Mouse (Mus musculus): Measurements from ENCODE around the gene Cdk11b. TPM values are rescaled to one million over a fixed set of nuclear protein-coding genes. Genes with fewer than 3 reads are reported as not detected.

Gene Cdk11b
- total and polyA plus RNA-seq, 2 experiments from 2014 or later, result 15.3 to 36.8 TPM

DNA sequence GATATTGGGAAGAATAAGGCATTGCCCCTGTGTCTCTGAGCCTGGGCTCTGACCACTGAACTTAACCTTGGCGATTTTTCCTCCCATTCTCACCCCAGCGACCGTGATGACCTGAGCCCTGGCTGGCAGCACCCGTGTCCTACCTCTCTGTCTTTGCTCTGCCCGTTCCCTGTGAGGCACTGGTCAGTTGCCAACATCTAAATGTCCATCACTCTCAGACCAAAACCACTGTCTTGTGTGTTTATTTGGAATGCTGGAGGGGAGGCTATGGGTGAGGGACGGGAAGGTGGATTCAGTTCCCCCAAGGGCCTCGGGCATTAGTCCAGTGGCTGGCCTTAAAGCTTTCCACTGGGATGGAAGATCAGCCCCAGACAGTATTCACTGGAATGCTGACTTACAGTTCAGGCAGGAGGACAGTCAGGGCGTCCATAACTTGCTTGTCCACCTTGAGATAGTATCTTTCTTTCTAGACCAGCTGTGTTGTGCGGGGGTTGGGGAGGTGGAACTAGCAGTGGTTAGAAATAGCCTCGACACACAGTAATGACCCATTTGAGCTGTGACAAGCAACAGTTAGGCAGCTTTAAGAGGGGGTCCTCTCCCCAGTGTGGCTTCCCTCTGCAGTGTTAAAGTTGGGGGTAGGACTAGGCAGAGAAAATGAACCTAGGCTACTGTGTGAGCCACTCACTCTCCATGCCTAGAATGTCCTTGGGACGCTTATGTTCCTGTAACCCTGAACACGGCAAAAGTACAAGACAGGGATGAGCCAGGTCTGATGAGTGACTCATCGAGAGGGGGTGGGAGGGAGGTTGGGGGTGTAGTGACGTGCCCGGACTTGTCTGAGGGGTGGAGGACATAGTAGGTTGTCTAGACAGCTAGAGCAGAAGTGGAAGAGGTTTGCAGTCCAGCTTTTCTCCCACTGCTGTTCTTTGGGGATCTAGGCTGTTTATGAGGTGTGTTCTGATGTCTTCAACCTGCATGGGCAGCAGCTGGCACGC lies 71.9 kb downstream of the Cdk11b start:
- peaks cover 17% of the 10 kb centered on the region; the same call in 1 of the 2 replicates for H3K27me3 ChIP-seq (ENCODE audit: control insufficient read depth, insufficient read depth, low read length)
- H3K4me2 ChIP-seq (ENCODE audit: low read depth, low read length), result no peak overlapping the region
- no peak overlapping the region for H3K9ac ChIP-seq (replicated peaks; ENCODE audit: low read depth, low read length)
- ATAC-seq (ENCODE audit: insufficient read depth, low read depth) (no peak), DNase-seq (ENCODE audit: low spot score) (no peak)
- H3K4me3 ChIP-seq (ENCODE audit: low read depth, low read length), result no peak overlapping the region
- 0 out of 2 replicates have a peak, but pooled peaks cover 6% of the 10 kb centered on the region for H3K4me1 ChIP-seq (ENCODE audit: control insufficient read depth, insufficient read depth)
- no peaks in the 10 kb centered on the region for H3K9me3 ChIP-seq (replicated peaks; ENCODE audit: control insufficient read depth, low read length)
- WGBS, result 63% methylated on average over 16 of the region's 16 CpGs
- TF ChIP-seq CTCF (IDR thresholded peaks at IDR 0.05; ENCODE audit: low read depth), result no peak
- TF ChIP-seq EP300 (IDR thresholded peaks at IDR 0.05; ENCODE audit: low read depth), result no peak
- H3K36me3 ChIP-seq (replicated peaks; ENCODE audit: control insufficient read depth, insufficient read depth, low read length), result no peaks in the 10 kb centered on the region
- H3K27ac ChIP-seq (ENCODE audit: low read depth), result no peak overlapping the region

Other genes starting within 250 kb of the Cdk11b start
- 0.15 TPM in 1 of 2 replicates, not detected in the other for gene Gabrd, start 226.7 kb upstream of the Cdk11b start, total RNA-seq (2014; rRNA removed; ENCODE audit: low replicate concordance)
- not detected in 2 replicates for gene Gabrd, start 226.7 kb upstream of the Cdk11b start, polyA plus RNA-seq (2015; fragmentation: Nextera tagmentation; extraction: Ambion mirVana)
- 1.1 TPM in 2 replicates for gene Cfap74, start 215.7 kb upstream of the Cdk11b start, total RNA-seq (2014; rRNA removed; ENCODE audit: low replicate concordance)
- 0.29 and 0.36 TPM in 2 replicates for gene Cfap74, start 215.7 kb upstream of the Cdk11b start, polyA plus RNA-seq (2015; fragmentation: Nextera tagmentation; extraction: Ambion mirVana)
- gene Tmem52, start 155.7 kb upstream of the Cdk11b start, total RNA-seq (2014; rRNA removed; ENCODE audit: low replicate concordance), result not detected in 2 replicates
- 0.12 TPM in 1 of 2 replicates, not detected in the other for gene Tmem52, start 155.7 kb upstream of the Cdk11b start, polyA plus RNA-seq (2015; fragmentation: Nextera tagmentation; extraction: Ambion mirVana)
- gene Gnb1, start 133.5 kb upstream of the Cdk11b start, total RNA-seq (2014; rRNA removed; ENCODE audit: low replicate concordance), result 158 and 184 TPM in 2 replicates
- 249 and 255 TPM in 2 replicates for gene Gnb1, start 133.5 kb upstream of the Cdk11b start, polyA plus RNA-seq (2015; fragmentation: Nextera tagmentation; extraction: Ambion mirVana)
- 48.0 and 52.7 TPM in 2 replicates for gene Nadk, start 62.5 kb upstream of the Cdk11b start, total RNA-seq (2014; rRNA removed; ENCODE audit: low replicate concordance)
- 36.0 and 37.4 TPM in 2 replicates for gene Nadk, start 62.5 kb upstream of the Cdk11b start, polyA plus RNA-seq (2015; fragmentation: Nextera tagmentation; extraction: Ambion mirVana)
- 11.8 and 14.4 TPM in 2 replicates for gene Slc35e2, start 23.4 kb upstream of the Cdk11b start, total RNA-seq (2014; rRNA removed; ENCODE audit: low replicate concordance)
- gene Slc35e2, start 23.4 kb upstream of the Cdk11b start, polyA plus RNA-seq (2015; fragmentation: Nextera tagmentation; extraction: Ambion mirVana), result 3.6 and 4.4 TPM in 2 replicates
- gene Gm10563, start 20.6 kb downstream of the Cdk11b start, total RNA-seq (2014; rRNA removed; ENCODE audit: low replicate concordance), result not detected in 2 replicates
- gene Gm10563, start 20.6 kb downstream of the Cdk11b start, polyA plus RNA-seq (2015; fragmentation: Nextera tagmentation; extraction: Ambion mirVana), result not detected in 2 replicates
- 66.6 and 76.6 TPM in 2 replicates for gene Mmp23, start 28.5 kb downstream of the Cdk11b start, total RNA-seq (2014; rRNA removed; ENCODE audit: low replicate concordance)
- gene Mmp23, start 28.5 kb downstream of the Cdk11b start, polyA plus RNA-seq (2015; fragmentation: Nextera tagmentation; extraction: Ambion mirVana), result 49.8 and 49.9 TPM in 2 replicates
- gene Mib2, start 44.3 kb downstream of the Cdk11b start, total RNA-seq (2014; rRNA removed; ENCODE audit: low replicate concordance), result 27.3 and 30.4 TPM in 2 replicates
- 9.9 and 12.1 TPM in 2 replicates for gene Mib2, start 44.3 kb downstream of the Cdk11b start, polyA plus RNA-seq (2015; fragmentation: Nextera tagmentation; extraction: Ambion mirVana)
- gene Fndc10, start 69.5 kb downstream of the Cdk11b start, total RNA-seq (2014; rRNA removed; ENCODE audit: low replicate concordance), result 4.1 and 9.7 TPM in 2 replicates
- 1.8 and 2.1 TPM in 2 replicates for gene Fndc10, start 69.5 kb downstream of the Cdk11b start, polyA plus RNA-seq (2015; fragmentation: Nextera tagmentation; extraction: Ambion mirVana)
- gene Ssu72, start 79.9 kb downstream of the Cdk11b start, total RNA-seq (2014; rRNA removed; ENCODE audit: low replicate concordance), result 83.6 and 95.7 TPM in 2 replicates
- gene Ssu72, start 79.9 kb downstream of the Cdk11b start, polyA plus RNA-seq (2015; fragmentation: Nextera tagmentation; extraction: Ambion mirVana), result 106 TPM in 2 replicates
- 0.57 and 1.7 TPM in 2 replicates for gene Tmem240, start 109.9 kb downstream of the Cdk11b start, total RNA-seq (2014; rRNA removed; ENCODE audit: low replicate concordance)
- 0.41 and 0.48 TPM in 2 replicates for gene Tmem240, start 109.9 kb downstream of the Cdk11b start, polyA plus RNA-seq (2015; fragmentation: Nextera tagmentation; extraction: Ambion mirVana)
- gene Atad3a, start 136.2 kb downstream of the Cdk11b start, total RNA-seq (2014; rRNA removed; ENCODE audit: low replicate concordance), result 123 and 128 TPM in 2 replicates
- gene Atad3a, start 136.2 kb downstream of the Cdk11b start, polyA plus RNA-seq (2015; fragmentation: Nextera tagmentation; extraction: Ambion mirVana), result 85.3 and 99.3 TPM in 2 replicates
- 15.5 and 20.0 TPM in 2 replicates for gene Vwa1, start 149.8 kb downstream of the Cdk11b start, total RNA-seq (2014; rRNA removed; ENCODE audit: low replicate concordance)
- gene Vwa1, start 149.8 kb downstream of the Cdk11b start, polyA plus RNA-seq (2015; fragmentation: Nextera tagmentation; extraction: Ambion mirVana), result 7.1 and 7.5 TPM in 2 replicates
- 3.4 and 4.2 TPM in 2 replicates for gene Tmem88b, start 161.0 kb downstream of the Cdk11b start, total RNA-seq (2014; rRNA removed; ENCODE audit: low replicate concordance)
- gene Tmem88b, start 161.0 kb downstream of the Cdk11b start, polyA plus RNA-seq (2015; fragmentation: Nextera tagmentation; extraction: Ambion mirVana), result 2.5 and 2.9 TPM in 2 replicates
- gene Ankrd65, start 165.6 kb downstream of the Cdk11b start, total RNA-seq (2014; rRNA removed; ENCODE audit: low replicate concordance), result not detected in 2 replicates
- gene Ankrd65, start 165.6 kb downstream of the Cdk11b start, polyA plus RNA-seq (2015; fragmentation: Nextera tagmentation; extraction: Ambion mirVana), result 0.26 TPM in 1 of 2 replicates, not detected in the other
- 32.2 and 91.4 TPM in 2 replicates for gene Mrpl20, start 178.0 kb downstream of the Cdk11b start, total RNA-seq (2014; rRNA removed; ENCODE audit: low replicate concordance)
- gene Mrpl20, start 178.0 kb downstream of the Cdk11b start, polyA plus RNA-seq (2015; fragmentation: Nextera tagmentation; extraction: Ambion mirVana), result 188 and 207 TPM in 2 replicates
- 58.7 and 80.7 TPM in 2 replicates for gene Ccnl2, start 187.6 kb downstream of the Cdk11b start, total RNA-seq (2014; rRNA removed; ENCODE audit: low replicate concordance)
- gene Ccnl2, start 187.6 kb downstream of the Cdk11b start, polyA plus RNA-seq (2015; fragmentation: Nextera tagmentation; extraction: Ambion mirVana), result 79.6 and 83.0 TPM in 2 replicates
- 122 and 146 TPM in 2 replicates for gene Aurkaip1, start 206.4 kb downstream of the Cdk11b start, total RNA-seq (2014; rRNA removed; ENCODE audit: low replicate concordance)
- gene Aurkaip1, start 206.4 kb downstream of the Cdk11b start, polyA plus RNA-seq (2015; fragmentation: Nextera tagmentation; extraction: Ambion mirVana), result 155 TPM in 2 replicates
- 99.5 and 113 TPM in 2 replicates for gene Mxra8, start 214.8 kb downstream of the Cdk11b start, total RNA-seq (2014; rRNA removed; ENCODE audit: low replicate concordance)
- 57.8 and 62.6 TPM in 2 replicates for gene Mxra8, start 214.8 kb downstream of the Cdk11b start, polyA plus RNA-seq (2015; fragmentation: Nextera tagmentation; extraction: Ambion mirVana)
- 49.5 and 76.4 TPM in 2 replicates for gene Dvl1, start 222.5 kb downstream of the Cdk11b start, total RNA-seq (2014; rRNA removed; ENCODE audit: low replicate concordance)
- gene Dvl1, start 222.5 kb downstream of the Cdk11b start, polyA plus RNA-seq (2015; fragmentation: Nextera tagmentation; extraction: Ambion mirVana), result 2.8 and 2.9 TPM in 2 replicates
- gene Tas1r3, start 238.5 kb downstream of the Cdk11b start, total RNA-seq (2014; rRNA removed; ENCODE audit: low replicate concordance), result 0.11 and 0.19 TPM in 2 replicates
- gene Tas1r3, start 238.5 kb downstream of the Cdk11b start, polyA plus RNA-seq (2015; fragmentation: Nextera tagmentation; extraction: Ambion mirVana), result 0.04 and 0.05 TPM in 2 replicates
- 9.8 and 11.8 TPM in 2 replicates for gene Cptp, start 244.6 kb downstream of the Cdk11b start, total RNA-seq (2014; rRNA removed; ENCODE audit: low replicate concordance)
- gene Cptp, start 244.6 kb downstream of the Cdk11b start, polyA plus RNA-seq (2015; fragmentation: Nextera tagmentation; extraction: Ambion mirVana), result 7.0 and 7.2 TPM in 2 replicates
- gene Ints11, start 244.7 kb downstream of the Cdk11b start, total RNA-seq (2014; rRNA removed; ENCODE audit: low replicate concordance), result 19.0 and 25.1 TPM in 2 replicates
- 20.0 and 21.6 TPM in 2 replicates for gene Ints11, start 244.7 kb downstream of the Cdk11b start, polyA plus RNA-seq (2015; fragmentation: Nextera tagmentation; extraction: Ambion mirVana)

Measured in heart, postnatal 0 days (tissue).